Mouse (Mus musculus): Measurements from ENCODE around the gene Adgrg6. TPM values are rescaled to one million over a fixed set of nuclear protein-coding genes. Genes with fewer than 3 reads are reported as not detected.

The Adgrg6 gene
- polyA plus RNA-seq, 1 experiment from 2014 or later, result 1.1 TPM

Other genes with a start within 250 kb of the Adgrg6 start
- 109 and 114 TPM in 2 replicates for gene Vta1, start 159.9 kb upstream of the Adgrg6 start, polyA plus RNA-seq (2014; fragmentation: Nextera tagmentation; extraction: Ambion mirVana)
- gene Nmbr, start 159.9 kb upstream of the Adgrg6 start, polyA plus RNA-seq (2014; fragmentation: Nextera tagmentation; extraction: Ambion mirVana), result 0.16 TPM in 1 of 2 replicates, not detected in the other
- gene Gje1, start 172.6 kb upstream of the Adgrg6 start, polyA plus RNA-seq (2014; fragmentation: Nextera tagmentation; extraction: Ambion mirVana), result 0.20 TPM in 1 of 2 replicates, not detected in the other

All from limb, embryonic 11.5 days (tissue).